Mouse (Mus musculus) lung, postnatal 0 days (tissue): ENCODE measurements at regions not wholly inside any gene's neighbourhood (a gene's known extent, or its start where the extent isn't known, plus 50 kb on each side); places are given as distances from the start of the nearest gene placed in this dataset.
"Not testable (repeated sequence)": the region's sequence is repeated elsewhere in the genome, so short reads cannot be mapped to it uniquely, and the experiment has no call there.

ENCODE experiments used
- ATAC-seq: fragments of 200-750 bp; cut with Nextera tagmentation; 2 replicates; pipeline ENCODE4 v1.8.0; 2017; ENCODE audit warnings: moderate library complexity
- DNase-seq: peaks from one replicate; pipeline ENCODE4 v3.0.0-alpha.2; 2016; ENCODE audit warnings: low spot score
- H3K27ac ChIP-seq: fragments of 300-500 bp; sonication (generic); 2 replicates; pipeline ENCODE4 v1.5.1; 2014; ENCODE audit warnings: antibody characterized with exemption, mild to moderate bottlenecking, low read length, mixed read lengths
- H3K27me3 ChIP-seq: fragments of 300-500 bp; sonication (generic); replicated peaks from 2 replicates; pipeline ENCODE4 v1.6.1; 2014; ENCODE audit warnings: low read length, mixed read lengths; ENCODE audit not compliant: insufficient read depth
- H3K36me3 ChIP-seq: fragments of 300-500 bp; sonication (generic); 2 replicates; pipeline ENCODE4 v1.6.1; 2014; ENCODE audit warnings: low read length, mixed read lengths; ENCODE audit not compliant: insufficient read depth
- H3K4me1 ChIP-seq: fragments of 300-500 bp; sonication (generic); 2 replicates; pipeline ENCODE4 v1.6.1; 2014; ENCODE audit warnings: antibody characterized with exemption, low read depth, low read length, mixed read lengths; ENCODE audit not compliant: insufficient read depth
- H3K4me2 ChIP-seq: fragments of 300-500 bp; sonication (generic); replicated peaks from 2 replicates; pipeline ENCODE4 v1.6.1; 2014; ENCODE audit warnings: low read depth, mild to moderate bottlenecking, low read length, moderate library complexity, mixed read lengths
- H3K4me3 ChIP-seq: fragments of 300-500 bp; sonication (generic); 2 replicates; pipeline ENCODE4 v1.5.1; 2014; ENCODE audit warnings: low read depth, low read length
- H3K9ac ChIP-seq: fragments of 300-500 bp; sonication (generic); replicated peaks from 2 replicates; pipeline ENCODE4 v1.6.1; 2014; ENCODE audit warnings: low read depth, mild to moderate bottlenecking
- H3K9me3 ChIP-seq: fragments of 300-500 bp; sonication (generic); 2 replicates; pipeline ENCODE4 v1.6.1; 2016; ENCODE audit warnings: low read length, mixed read lengths
- CTCF ChIP-seq: IDR thresholded peaks from 2 replicates; pipeline ENCODE4 v1.5.1; 2016; ENCODE audit warnings: antibody characterized with exemption, mild to moderate bottlenecking
- EP300 ChIP-seq: IDR thresholded peaks from 2 replicates; pipeline ENCODE4 v1.6.1; 2016; ENCODE audit warnings: antibody characterized with exemption, mild to moderate bottlenecking, control low read depth
- WGBS: fragments of 180-500 bp; shearing (Covaris S2); extraction: QIAGEN DNeasy Blood & Tissue Kit; methylation state at CpG from one replicate; pipeline ENCODE4 v1.1.7; 2014; 5-methylcytosine and 5-hydroxymethylcytosine counted together

DNA sequence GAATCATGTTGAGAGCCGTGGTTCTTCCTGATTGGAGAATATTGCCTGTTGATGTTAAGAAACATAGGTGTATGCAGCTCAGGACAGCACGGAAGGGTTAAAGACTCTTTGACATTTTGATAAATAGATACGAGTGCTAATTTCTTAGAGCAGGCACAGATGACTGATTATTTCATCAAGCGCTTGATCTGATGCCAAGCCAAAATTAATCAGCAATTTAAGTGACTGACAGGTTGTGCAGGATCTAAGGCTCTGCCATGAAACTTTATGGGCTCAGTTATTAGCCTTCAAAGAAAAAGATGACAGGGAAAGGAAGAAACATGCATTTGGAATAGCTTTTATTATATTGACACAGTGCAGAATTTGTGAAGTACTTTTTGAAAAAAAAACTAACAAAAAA is 157.2 kb upstream of the Gje1 start:
- no peaks in the 10 kb centered on the region for H3K9me3 ChIP-seq
- no peaks in the 10 kb centered on the region for H3K27me3 ChIP-seq
- no peak for TF ChIP-seq CTCF
- no peak for TF ChIP-seq EP300
- H3K4me2 ChIP-seq = no peak overlapping the region
- DNase-seq = no peak
- no peak for ATAC-seq
- no peaks in the 10 kb centered on the region for H3K4me1 ChIP-seq
- no peaks in the 10 kb centered on the region for H3K36me3 ChIP-seq
- no peak overlapping the region for H3K9ac ChIP-seq
- 70% methylated on average over 4 of the region's 4 CpGs for WGBS
- no peak overlapping the region for H3K27ac ChIP-seq
- H3K4me3 ChIP-seq = no peak overlapping the region

DNA sequence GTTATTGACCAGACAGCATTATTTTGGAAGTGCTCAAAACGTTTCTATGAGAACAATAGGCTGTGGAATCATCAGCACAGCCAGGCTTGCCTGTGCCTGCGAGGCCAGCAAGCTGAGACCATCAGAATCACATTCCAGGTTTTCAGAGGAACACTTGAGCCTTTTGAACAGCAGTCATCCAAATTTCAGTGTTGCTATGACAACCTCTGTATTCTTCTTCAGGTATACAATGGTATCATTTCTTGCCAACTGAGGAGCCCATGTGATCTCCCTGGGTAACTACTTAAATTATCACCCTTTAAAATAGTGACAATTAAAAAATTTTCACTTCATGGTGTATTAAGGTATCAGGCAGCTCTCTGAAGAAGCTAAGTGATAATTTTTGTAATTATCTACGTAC is 143.2 kb upstream of the Gje1 start:
- Histone ChIP-seq H3K27ac (no peak overlapping the region), H3K4me1 (no peaks in the 10 kb centered on the region), H3K36me3 (no peaks in the 10 kb centered on the region), H3K27me3 (no peaks in the 10 kb centered on the region), H3K4me2 (no peak overlapping the region), H3K9ac (no peak overlapping the region), H3K4me3 (no peak overlapping the region), H3K9me3 (no peaks in the 10 kb centered on the region)
- 48% methylated on average over 3 of the region's 3 CpGs for WGBS
- TF ChIP-seq CTCF = no peak
- no peak for TF ChIP-seq EP300
- DNase-seq (no peak), ATAC-seq (no peak)

DNA sequence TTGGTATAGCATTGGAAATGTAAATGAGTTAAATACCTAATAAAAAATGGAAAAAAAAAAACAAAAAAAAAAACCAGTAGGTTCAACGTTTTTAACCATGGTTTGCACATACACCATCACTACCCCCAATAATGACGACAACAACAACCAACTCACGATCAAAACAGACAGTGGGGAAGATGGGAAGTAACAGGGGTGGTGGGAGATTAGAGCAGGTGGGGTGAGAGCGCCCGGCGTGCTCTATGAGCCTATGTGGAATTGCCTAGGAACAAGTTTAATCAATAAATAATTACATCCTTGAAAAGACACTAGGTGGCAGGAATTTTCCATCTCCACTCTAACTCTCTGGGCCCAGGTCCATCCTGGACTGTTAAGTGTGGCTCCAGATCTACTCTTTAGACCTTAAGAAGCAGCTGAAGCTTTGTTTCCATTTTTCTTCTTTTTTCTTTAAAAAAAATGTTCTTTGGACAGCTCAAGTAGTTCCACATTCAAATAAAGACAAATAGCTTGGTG is 142.2 kb upstream of the Gje1 start:
- ATAC-seq = no peak
- TF ChIP-seq EP300 (no peak), CTCF (peak; percentile 26)
- Histone ChIP-seq H3K9me3 (no peaks in the 10 kb centered on the region), H3K36me3 (no peaks in the 10 kb centered on the region), H3K4me1 (no peaks in the 10 kb centered on the region), H3K4me3 (no peak overlapping the region), H3K9ac (no peak overlapping the region), H3K4me2 (no peak overlapping the region), H3K27ac (no peak overlapping the region), H3K27me3 (no peaks in the 10 kb centered on the region)
- no peak for DNase-seq
- WGBS = 82% methylated on average over 6 of the region's 6 CpGs

DNA sequence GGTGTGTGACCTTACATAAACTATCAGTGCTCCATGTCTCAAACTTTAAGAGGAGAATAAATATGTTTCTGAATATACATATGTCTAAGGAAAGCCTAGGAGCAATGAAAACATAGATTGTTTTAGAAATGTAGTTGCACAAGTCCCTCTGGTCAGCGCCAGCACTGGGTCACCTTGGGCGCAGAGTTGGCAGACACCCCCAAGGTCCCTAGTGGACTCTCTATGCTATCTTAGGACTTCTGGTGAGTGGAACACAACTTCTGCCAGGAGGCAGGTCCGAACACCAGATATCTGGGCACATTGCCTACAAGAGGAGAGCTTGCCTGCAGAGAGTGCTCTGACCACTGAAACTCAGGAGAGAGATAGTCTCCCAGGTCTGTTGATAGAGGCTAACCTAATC is 128.6 kb upstream of the Gje1 start:
- not testable (repeated sequence) for H3K27ac ChIP-seq, H3K36me3 ChIP-seq, H3K4me2 ChIP-seq, H3K4me1 ChIP-seq, H3K4me3 ChIP-seq, H3K9me3 ChIP-seq, DNase-seq, H3K27me3 ChIP-seq, ATAC-seq, H3K9ac ChIP-seq
- WGBS = 84% methylated on average over 3 of the region's 3 CpGs

DNA sequence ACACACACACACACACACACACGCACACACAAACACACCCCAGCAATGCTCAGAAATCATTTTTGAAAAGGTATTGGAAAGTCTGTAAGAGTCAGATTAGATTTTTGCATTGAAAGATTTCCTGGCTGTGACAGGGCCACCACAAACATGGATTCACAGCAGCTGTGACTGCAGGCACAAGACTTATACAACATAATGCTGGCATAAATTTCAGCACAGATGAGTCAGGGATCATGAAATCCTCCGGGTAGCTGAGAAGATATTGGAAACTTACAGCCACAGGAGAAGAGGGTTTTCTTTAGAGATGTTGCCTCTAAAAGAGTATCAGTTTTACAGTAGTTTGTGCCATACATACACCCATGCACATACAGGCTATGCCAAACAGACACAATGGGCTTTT is 127.0 kb upstream of the Gje1 start:
- ATAC-seq = no peak
- no peaks in the 10 kb centered on the region for H3K27me3 ChIP-seq

More for the DNA sequence above, 127.0 kb upstream of the Gje1 start:
- Histone ChIP-seq H3K9ac (no peak overlapping the region), H3K27ac (no peak overlapping the region), H3K36me3 (no peaks in the 10 kb centered on the region), H3K4me1 (no peaks in the 10 kb centered on the region), H3K4me3 (no peak overlapping the region), H3K9me3 (no peaks in the 10 kb centered on the region), H3K4me2 (no peak overlapping the region)
- no peak for TF ChIP-seq EP300
- no peak for TF ChIP-seq CTCF
- no peak for DNase-seq
- WGBS = 69% methylated on average over 2 of the region's 2 CpGs
